Mouse (Mus musculus) kidney, embryonic 14.5 days (tissue): ENCODE results near the gene Nefh. TPM values are rescaled to one million over a fixed set of nuclear protein-coding genes. Genes with fewer than 3 reads are reported as not detected.
A peak's percentile ranks its signal among the peaks of the same experiment; 100 is the strongest.

Experiments
- ATAC-seq: fragments of 200-750 bp; cut with Nextera tagmentation; 2 replicates; pipeline ENCODE4 v1.8.0; 2017; ENCODE audit warnings: moderate number of reproducible peaks, mild to moderate bottlenecking, moderate TSS enrichment, moderate library complexity; ENCODE audit not compliant: low FRiP score, low TSS enrichment
- H3K27ac ChIP-seq: fragments of 300-500 bp; sonication (generic); 2 replicates; pipeline ENCODE4 v1.5.1; 2014; ENCODE audit warnings: low read depth, mild to moderate bottlenecking, low read length, moderate library complexity, mixed read lengths
- H3K27me3 ChIP-seq: fragments of 300-500 bp; sonication (generic); 2 replicates; pipeline ENCODE4 v1.6.1; 2014; ENCODE audit warnings: mild to moderate bottlenecking, low read length; ENCODE audit not compliant: control insufficient read depth, insufficient read depth
- H3K36me3 ChIP-seq: fragments of 300-500 bp; sonication (generic); 2 replicates; pipeline ENCODE4 v1.6.1; 2014; ENCODE audit warnings: low read length, mixed read lengths; ENCODE audit not compliant: control insufficient read depth, insufficient read depth
- H3K4me1 ChIP-seq: fragments of 300-500 bp; sonication (generic); 2 replicates; pipeline ENCODE4 v1.6.1; 2014; ENCODE audit warnings: low read length, mixed read lengths; ENCODE audit not compliant: control insufficient read depth, insufficient read depth
- H3K4me2 ChIP-seq: fragments of 300-500 bp; sonication (generic); replicated peaks from 2 replicates; pipeline ENCODE4 v1.6.1; 2014; ENCODE audit warnings: low read depth, mild to moderate bottlenecking, low read length
- H3K4me3 ChIP-seq: fragments of 300-500 bp; sonication (generic); 2 replicates; pipeline ENCODE4 v1.5.1; 2014; ENCODE audit warnings: mild to moderate bottlenecking, low read length
- H3K9ac ChIP-seq: fragments of 300-500 bp; sonication (generic); 2 replicates; pipeline ENCODE4 v1.6.1; 2014; ENCODE audit warnings: low read depth, mild to moderate bottlenecking, low read length, moderate library complexity
- H3K9me3 ChIP-seq: fragments of 300-500 bp; sonication (generic); 2 replicates; pipeline ENCODE4 v1.6.1; 2016; ENCODE audit warnings: low read length; ENCODE audit not compliant: control insufficient read depth
- WGBS: fragments of 180-500 bp; shearing (Covaris S2); extraction: QIAGEN DNeasy Blood & Tissue Kit; methylation state at CpG from one replicate; pipeline ENCODE4 v1.1.7; 2014; 5-methylcytosine and 5-hydroxymethylcytosine counted together
- polyA plus RNA-seq: library from polyadenylated mRNA; unstranded; fragments of >200 nt; fragmentation: Nextera tagmentation; extraction: Ambion mirVana; gene quantifications from 2 replicates; pipeline ENCODE4 v1.2.1, GENCODE M21; 2014

Gene Nefh
- polyA plus RNA-seq, 1 experiment from 2014 or later = 0.22 TPM

GRCm38 (mm10) chr11:4936243-4936642, 11.6 kb downstream of the Nefh start:
- Histone ChIP-seq H3K4me2 (no peak overlapping the region), H3K27me3 (no peaks in the 10 kb centered on the region), H3K27ac (no peak overlapping the region), H3K4me3 (no peak overlapping the region), H3K4me1 (no peaks in the 10 kb centered on the region), H3K9ac (no peak overlapping the region), H3K36me3 (no peaks in the 10 kb centered on the region), H3K9me3 (no peaks in the 10 kb centered on the region)
- 72% methylated on average over 5 of the region's 5 CpGs for WGBS
- ATAC-seq = no peak

GRCm38 (mm10) chr11:4931009-4931601, 16.8 kb downstream of the Nefh start:
- Histone ChIP-seq H3K27ac (no peak overlapping the region), H3K4me1 (no peaks in the 10 kb centered on the region; the same call in 1 of the 2 replicates), H3K36me3 (peaks cover 37% of the 10 kb centered on the region), H3K4me2 (no peak overlapping the region), H3K9ac (no peak overlapping the region), H3K4me3 (no peak overlapping the region), H3K27me3 (no peaks in the 10 kb centered on the region), H3K9me3 (no peaks in the 10 kb centered on the region)
- WGBS = 64% methylated on average over 1 of the region's 1 CpGs
- ATAC-seq = no peak

GRCm38 (mm10) chr11:4927224-4927623, 20.6 kb downstream of the Nefh start:
- Histone ChIP-seq H3K4me3 (no peak overlapping the region), H3K36me3 (peaks cover 70% of the 10 kb centered on the region), H3K27ac (no peak overlapping the region; the same call in 1 of the 2 replicates), H3K9ac (no peak overlapping the region), H3K9me3 (no peaks in the 10 kb centered on the region), H3K4me1 (no peaks in the 10 kb centered on the region; the same call in 1 of the 2 replicates), H3K27me3 (no peaks in the 10 kb centered on the region), H3K4me2 (no peak overlapping the region)
- ATAC-seq = no peak
- 83% methylated on average over 3 of the region's 3 CpGs for WGBS

GRCm38 (mm10) chr11:4921751-4922150, 26.1 kb downstream of the Nefh start:
- Histone ChIP-seq H3K4me2 (no peak overlapping the region), H3K9ac (no peak overlapping the region), H3K4me3 (no peak overlapping the region), H3K36me3 (peaks cover 88% of the 10 kb centered on the region), H3K27me3 (no peaks in the 10 kb centered on the region), H3K4me1 (no peaks in the 10 kb centered on the region), H3K27ac (no peak overlapping the region), H3K9me3 (no peaks in the 10 kb centered on the region)
- WGBS = 89% methylated on average over 7 of the region's 7 CpGs
- ATAC-seq = no peak

DNA sequence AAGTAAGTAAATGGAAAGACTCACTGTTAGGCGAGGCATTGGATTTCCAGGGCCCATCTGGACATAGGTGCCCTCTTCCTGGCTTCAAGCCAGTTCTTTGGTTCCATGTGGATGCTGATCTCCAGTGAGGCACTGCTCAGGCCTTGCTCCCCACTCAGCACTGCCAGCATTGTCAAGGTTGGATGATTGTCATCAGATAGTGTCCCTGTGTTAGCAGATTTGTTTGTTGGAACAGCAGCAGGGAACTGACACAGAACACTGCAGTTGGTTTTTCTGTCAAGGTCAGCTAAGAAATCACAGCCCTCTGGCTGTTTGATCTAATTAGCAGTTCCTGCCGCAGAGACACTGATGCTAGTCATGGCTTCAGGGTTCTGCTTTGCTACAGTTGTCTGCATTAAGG, 26.6 kb downstream of the Nefh start:
- Histone ChIP-seq H3K4me1 (no peaks in the 10 kb centered on the region), H3K4me2 (no peak overlapping the region), H3K4me3 (no peak overlapping the region), H3K27me3 (no peaks in the 10 kb centered on the region), H3K9ac (no peak overlapping the region), H3K27ac (no peak overlapping the region), H3K36me3 (peaks cover 85% of the 10 kb centered on the region), H3K9me3 (no peaks in the 10 kb centered on the region)
- ATAC-seq = no peak
- WGBS = 89% methylated on average over 2 of the region's 2 CpGs

GRCm38 (mm10) chr11:4916068-4916467, 31.8 kb downstream of the Nefh start:
- 29% methylated on average over 1 of the region's 1 CpGs for WGBS
- no peak overlapping the region for H3K4me2 ChIP-seq

DNA sequence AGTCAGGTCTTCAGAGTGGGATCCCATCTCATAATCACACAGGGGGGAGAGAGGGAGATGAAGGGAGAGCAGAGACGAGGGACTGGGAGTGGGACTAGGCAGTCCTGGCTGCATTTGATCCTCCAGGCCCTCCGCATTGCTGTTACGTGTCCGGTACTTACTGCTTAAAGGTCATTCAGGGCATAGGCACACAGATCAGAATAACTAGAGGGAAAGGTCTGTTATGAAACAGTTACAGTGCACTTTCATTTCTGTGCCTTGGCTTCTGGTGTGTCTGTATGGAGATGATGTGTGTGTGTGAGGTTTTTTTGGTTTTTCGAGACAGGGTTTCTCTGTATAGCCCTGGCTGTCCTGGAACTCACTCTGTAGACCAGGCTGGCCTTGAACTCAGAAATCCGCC, 41.6 kb downstream of the Nefh start:
- WGBS = 90% methylated on average over 6 of the region's 6 CpGs
- H3K36me3 ChIP-seq = peaks cover 57% of the 10 kb centered on the region

More at GRCm38 (mm10) chr11:4916068-4916467, 31.8 kb downstream of the Nefh start:
- no peak overlapping the region for H3K4me3 ChIP-seq
- H3K36me3 ChIP-seq = peaks cover 80% of the 10 kb centered on the region
- no peak overlapping the region for H3K27ac ChIP-seq
- H3K27me3 ChIP-seq = no peaks in the 10 kb centered on the region
- ATAC-seq = 0 out of 2 replicates have a peak, but pooled peaks have one; percentile 20
- H3K9me3 ChIP-seq = no peaks in the 10 kb centered on the region
- H3K9ac ChIP-seq = no peak overlapping the region
- no peaks in the 10 kb centered on the region for H3K4me1 ChIP-seq

DNA sequence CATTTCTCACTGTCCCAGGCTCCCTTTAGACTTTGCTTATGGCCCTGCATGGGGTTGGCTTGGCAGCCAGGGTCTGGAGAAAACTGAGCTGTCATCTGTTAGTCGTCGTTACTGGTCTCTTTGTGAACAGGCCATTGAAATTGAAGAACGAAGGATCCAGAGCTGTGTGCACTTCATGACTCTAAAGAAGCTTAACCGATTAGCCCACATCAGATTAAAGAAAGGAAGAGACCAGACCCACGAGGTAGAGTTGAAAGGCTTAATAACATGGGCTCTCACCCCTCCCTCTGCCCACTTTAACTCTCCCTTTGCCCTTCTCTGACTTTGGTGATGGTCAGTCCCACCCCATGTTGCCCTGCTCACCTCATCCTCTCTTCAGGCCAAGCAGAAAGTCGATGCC, 45.9 kb downstream of the Nefh start:
- no peak overlapping the region for H3K27ac ChIP-seq
- H3K27me3 ChIP-seq = no peaks in the 10 kb centered on the region
- no peak overlapping the region for H3K4me2 ChIP-seq
- no peak overlapping the region for H3K9ac ChIP-seq
- ATAC-seq = no peak
- no peaks in the 10 kb centered on the region for H3K4me1 ChIP-seq
- no peaks in the 10 kb centered on the region for H3K9me3 ChIP-seq
- H3K36me3 ChIP-seq = peaks cover 51% of the 10 kb centered on the region
- WGBS = 93% methylated on average over 6 of the region's 6 CpGs
- H3K4me3 ChIP-seq = no peak overlapping the region

More for the DNA sequence above, 41.6 kb downstream of the Nefh start:
- H3K9me3 ChIP-seq = no peaks in the 10 kb centered on the region
- no peaks in the 10 kb centered on the region for H3K27me3 ChIP-seq
- H3K4me3 ChIP-seq = no peak overlapping the region
- no peak overlapping the region for H3K27ac ChIP-seq
- no peak overlapping the region for H3K4me2 ChIP-seq
- no peaks in the 10 kb centered on the region for H3K4me1 ChIP-seq
- no peak for ATAC-seq
- no peak overlapping the region for H3K9ac ChIP-seq

GRCm38 (mm10) chr11:4900437-4900836, 47.4 kb downstream of the Nefh start:
- Histone ChIP-seq H3K9me3 (no peaks in the 10 kb centered on the region), H3K4me2 (no peak overlapping the region), H3K9ac (no peak overlapping the region), H3K4me1 (peaks cover 5% of the 10 kb centered on the region), H3K27me3 (no peaks in the 10 kb centered on the region), H3K4me3 (no peak overlapping the region), H3K27ac (no peak overlapping the region), H3K36me3 (peaks cover 43% of the 10 kb centered on the region)
- WGBS = 73% methylated on average over 5 of the region's 5 CpGs
- ATAC-seq = no peak
